Mouse (Mus musculus) E14TG2a.4 (cell line): ENCODE measurements around the gene Agap3.

Experiments
- CTCF ChIP-seq: conservative IDR thresholded peaks from 2 replicates; pipeline ENCODE4 v1.5.1; 2014; ENCODE audit warnings: low read length
- NANOG ChIP-seq: IDR thresholded peaks from 2 replicates; pipeline ENCODE4 v1.6.1; 2014; ENCODE audit warnings: borderline replicate concordance, low read length, mixed read lengths
- POU5F1 ChIP-seq: IDR thresholded peaks from 2 replicates; pipeline ENCODE4 v1.6.1; 2014; ENCODE audit warnings: low read length, borderline replicate concordance

DNA sequence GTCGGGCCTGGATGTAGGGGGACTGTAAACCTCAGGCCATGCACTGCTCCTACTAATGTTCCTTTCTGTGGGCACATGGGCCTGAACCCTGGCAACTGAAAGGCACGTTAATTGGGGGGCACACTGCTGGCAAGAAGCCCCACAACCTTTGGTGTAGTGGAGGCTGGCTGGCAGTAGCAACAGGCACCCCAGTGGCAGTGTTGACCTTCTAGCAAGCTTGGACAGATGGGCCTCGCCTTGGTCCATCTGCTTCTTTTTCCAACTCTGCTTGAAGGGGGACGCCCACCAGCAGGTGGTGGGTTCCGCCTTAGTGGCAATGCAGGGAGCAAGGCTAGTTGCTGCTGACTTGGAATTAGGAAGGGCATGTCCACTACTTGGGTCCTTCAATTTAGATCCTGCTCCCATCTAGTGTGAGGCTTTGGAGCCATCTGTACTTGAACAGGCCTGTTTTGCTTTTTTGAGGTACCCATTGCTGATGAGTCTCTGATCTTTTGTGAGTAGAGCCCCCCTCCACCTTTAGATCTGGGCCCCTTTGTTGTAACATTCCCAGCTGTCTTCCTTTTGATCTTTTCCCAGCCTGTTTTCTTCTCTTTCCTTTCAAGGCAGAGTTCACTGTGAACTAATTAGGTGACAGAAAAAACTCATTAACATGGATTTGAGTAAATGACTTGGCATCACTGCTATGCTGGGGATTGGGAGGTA, 1.5 kb downstream of the Agap3 start:
- no peak for TF ChIP-seq NANOG
- TF ChIP-seq CTCF, result no peak
- TF ChIP-seq POU5F1, result no peak
